Mouse (Mus musculus): ENCODE results near the gene Gm20388.

DNA sequence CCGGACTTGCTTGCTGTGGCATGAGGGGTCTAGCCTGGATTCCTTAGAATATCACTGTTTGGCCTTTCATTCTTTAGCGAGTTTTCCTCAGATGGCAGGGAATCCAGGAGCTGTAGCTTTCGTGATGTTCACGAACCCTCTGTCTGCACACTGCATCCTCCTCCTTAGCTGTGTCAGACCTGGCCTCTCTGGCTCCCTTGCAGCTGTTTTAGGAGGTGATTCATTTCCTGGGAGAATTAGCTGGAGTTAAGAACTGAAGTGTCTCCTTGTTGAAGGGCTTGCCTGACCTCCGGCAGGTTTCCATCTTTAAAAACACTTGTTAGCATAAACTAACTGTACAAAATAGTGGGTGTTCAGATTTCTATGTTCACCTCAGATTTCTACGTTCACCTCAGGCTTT, 4343.3 kb downstream of the Gm20388 start:
- TF ChIP-seq CTCF (IDR thresholded peaks at IDR 0.05; ENCODE audit: borderline replicate concordance, extremely low read depth, insufficient read depth, insufficient read length): no peak
- TF ChIP-seq POLR2A (IDR thresholded peaks at IDR 0.05; ENCODE audit: borderline replicate concordance, extremely low read depth, insufficient read depth, insufficient read length, poor library complexity, severe bottlenecking): no peak

All from brain, embryonic 14.5 days (tissue).